Mouse (Mus musculus) frontal cortex, postnatal 14 days (tissue): ENCODE results near the gene Gm28360.
"Not testable (repeated sequence)": the region's sequence is repeated elsewhere in the genome, so short reads cannot be mapped to it uniquely, and the experiment has no call there.

Source experiments
- DNase-seq, 2 experiments: peaks; one replicate each; pipeline ENCODE4 v3.0.0; 2022; ENCODE audit warnings: low spot score in 2 of 2

Gm28360 gene

GRCm38 (mm10) chr1:117829781-117830180 lies at the start of gene Gm28360:
TSS of gene Gm28360 (plus strand) at chr1:117830081.
- not testable (repeated sequence) for DNase-seq

- DNase-seq: not testable (repeated sequence)
These were observed 49.0 kb upstream of the Gm28360 start, which contains the start of gene B020011L13Rik for GRCm38 (mm10) chr1:117780833-117781232. TSS of gene B020011L13Rik (plus strand) at chr1:117781133.

GRCm38 (mm10) chr1:117816271-117816670 lies 13.6 kb upstream of the Gm28360 start:
- DNase-seq: not testable (repeated sequence)

- not testable (repeated sequence) for DNase-seq
These were observed 21.8 kb downstream of the Gm28360 start for GRCm38 (mm10) chr1:117851718-117852117.
